Mouse (Mus musculus): ENCODE measurements around the gene Ica1.

DNA sequence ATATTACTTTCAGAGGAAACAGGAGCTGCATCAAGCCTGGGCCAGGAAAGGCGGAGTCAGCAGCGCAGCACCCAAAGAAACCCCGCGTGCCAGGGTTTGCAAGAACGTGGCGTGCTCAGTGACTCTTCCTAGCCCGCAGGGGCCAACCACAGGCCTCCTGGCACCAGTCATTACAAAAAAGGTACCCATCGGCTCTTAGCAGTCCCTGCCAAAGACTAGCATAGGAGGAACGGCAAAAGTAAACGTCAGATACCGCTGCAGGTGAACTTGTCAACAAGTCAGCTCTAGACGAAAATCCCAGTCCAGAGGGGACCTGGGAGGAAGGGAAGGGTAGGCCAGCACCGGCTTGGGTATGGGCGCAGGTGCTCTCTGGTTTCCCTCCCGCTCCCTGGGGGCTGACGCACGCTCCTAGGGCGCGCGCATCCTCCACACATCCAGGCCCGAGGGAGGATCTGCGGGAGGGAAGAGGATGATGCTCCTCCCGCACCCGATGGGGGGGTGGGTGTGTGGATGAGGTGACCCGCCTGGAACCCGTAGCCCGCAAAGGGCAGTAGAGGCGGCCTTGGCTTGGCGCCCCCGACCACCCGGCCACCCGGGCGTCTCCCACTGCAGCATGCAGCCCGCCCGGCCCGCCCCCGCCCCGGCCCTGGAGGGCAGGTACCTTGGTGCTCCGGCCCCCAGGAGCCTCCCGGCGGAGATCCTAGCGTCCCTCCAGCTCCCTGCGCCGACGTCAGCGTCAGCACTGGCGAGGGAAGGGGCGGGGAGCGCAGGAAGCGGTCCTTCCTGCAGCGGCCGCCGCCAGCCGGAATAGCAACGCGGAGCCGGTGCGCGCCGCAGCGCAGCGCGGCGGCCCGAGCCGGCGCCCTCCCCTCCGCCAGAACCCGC is 635 bp downstream of the Ica1 start:
- TF ChIP-seq CTCF (IDR thresholded peaks at IDR 0.05) (no peak), EP300 (IDR thresholded peaks at IDR 0.05) (no peak; the same call in none of the 2 replicates)
